Mouse (Mus musculus): ENCODE measurements around the gene Helq. TPM values are rescaled to one million over a fixed set of nuclear protein-coding genes. Genes with fewer than 3 reads are reported as not detected.

The Helq gene
- 18.7 TPM for polyA plus RNA-seq (2017; shearing (Covaris generic))

GRCm38 (mm10) chr5:100798165-100798860 lies at the start of gene Helq, which contains the start of gene Mrps18c:
Gene Helq, minus strand, starts transcription at chr5:100798598.
Gene Mrps18c, plus strand, starts transcription at chr5:100798627.

GRCm38 (mm10) chr5:100845485-100845847 lies 47.1 kb upstream of the Helq start, which contains the start of gene Gpat3:
Gene Gpat3, plus strand, starts transcription at chr5:100845713.

GRCm38 (mm10) chr5:100820483-100821184 lies 22.2 kb upstream of the Helq start, which contains the start of gene Abraxas1:
Gene Abraxas1, minus strand, starts transcription at chr5:100820965.

GRCm38 (mm10) chr5:100719235-100720088 lies 78.9 kb downstream of the Helq start, which contains the start of gene Hpse:
Gene Hpse, minus strand, starts transcription at chr5:100719716.

Other genes with a start within 250 kb of the Helq start
- gene Plac8, start 226.4 kb downstream of the Helq start, polyA plus RNA-seq (2017; shearing (Covaris generic)) = 0.40 TPM
- gene Coq2, start 123.5 kb downstream of the Helq start, polyA plus RNA-seq (2017; shearing (Covaris generic)) = 40.1 TPM
- 0.15 TPM for gene Hpse, start 78.9 kb downstream of the Helq start, polyA plus RNA-seq (2017; shearing (Covaris generic))
- gene Mrps18c, start within 50 bp of the Helq start, polyA plus RNA-seq (2017; shearing (Covaris generic)) = 89.8 TPM
- 25.6 TPM for gene Abraxas1, start 22.4 kb upstream of the Helq start, polyA plus RNA-seq (2017; shearing (Covaris generic))
- 4.7 TPM for gene Gpat3, start 47.1 kb upstream of the Helq start, polyA plus RNA-seq (2017; shearing (Covaris generic))

All from naive thymus-derived CD4-positive, alpha-beta T cell, adult 5 months (primary cell).